ENCODE assay signal across 8 mouse cellular contexts in the genomic region with DNA sequence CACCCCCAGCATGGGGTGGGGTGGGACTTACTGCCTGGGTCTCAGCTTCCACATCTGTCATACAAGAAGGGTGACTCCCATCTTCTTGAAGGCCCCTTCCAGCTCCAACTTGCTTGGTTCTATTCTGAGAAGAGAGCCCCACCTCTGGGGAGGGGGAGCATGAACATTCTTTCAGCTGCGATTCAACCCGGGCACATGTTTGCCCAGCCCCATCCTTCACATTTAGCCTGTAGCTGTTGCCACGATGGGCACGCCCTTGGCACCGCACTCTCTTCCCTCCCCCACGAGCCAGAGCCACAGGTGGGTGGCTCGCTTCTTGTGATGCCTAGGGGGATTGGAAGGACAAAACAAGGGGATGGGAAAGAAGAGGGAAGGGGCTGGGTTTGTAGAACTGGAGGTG. TPM values are rescaled to one million over a fixed set of nuclear protein-coding genes. Genes with fewer than 3 reads are reported as not detected.
A peak's percentile ranks its signal among the peaks of the same experiment; 100 is the strongest.
DNase-seq lines count a peak whose midpoint lies in the region; ATAC-seq and TF ChIP-seq lines count a peak whose summit lies in the region.
"Had no signal": no experiment of that assay in that cellular context is flagged by ENCODE, and none has a peak within 500 bp of the region (broad histone marks: within the 10 kb centered on the region; RNA-seq: fewer than 3 reads in every experiment).

No protein-coding gene starts in this region.

- TF ChIP-seq POLR2A in limb, embryonic 14.5 days (IDR thresholded peaks at IDR 0.05; ENCODE audit: borderline replicate concordance, extremely low read depth, insufficient read depth, insufficient read length): no peak

- no peak overlapping the region for H3K27ac ChIP-seq in kidney, embryonic 15.5 days
- H3K27ac ChIP-seq in embryonic facial prominence, embryonic 10.5 days (replicated peaks): peak overlapping the region; percentile 90
- H3K27ac ChIP-seq in embryonic facial prominence, embryonic 15.5 days (replicated peaks): peak overlapping the region; percentile 88
- H3K27ac ChIP-seq in limb, embryonic 14.5 days (replicated peaks; ENCODE audit: low read depth, low read length): no peak overlapping the region

- H3K27me3 ChIP-seq in kidney, embryonic 15.5 days: peaks cover 83% of the 10 kb centered on the region
- H3K27me3 ChIP-seq in embryonic facial prominence, embryonic 10.5 days (replicated peaks; ENCODE audit: low read depth, poor library complexity, severe bottlenecking): peaks cover 60% of the 10 kb centered on the region
- no peaks in the 10 kb centered on the region for H3K27me3 ChIP-seq in embryonic facial prominence, embryonic 15.5 days
- no peaks in the 10 kb centered on the region for H3K27me3 ChIP-seq in limb, embryonic 14.5 days (ENCODE audit: control insufficient read depth, insufficient read depth, low read length)

- no peaks in the 10 kb centered on the region for H3K36me3 ChIP-seq in kidney, embryonic 15.5 days
- H3K36me3 ChIP-seq in embryonic facial prominence, embryonic 10.5 days (replicated peaks): no peaks in the 10 kb centered on the region
- no peaks in the 10 kb centered on the region for H3K36me3 ChIP-seq in embryonic facial prominence, embryonic 15.5 days
- no peaks in the 10 kb centered on the region for H3K36me3 ChIP-seq in limb, embryonic 14.5 days (ENCODE audit: control insufficient read depth, insufficient read depth, low read length)

- no peak for DNase-seq in kidney, postnatal 25 days
- DNase-seq in embryonic facial prominence, embryonic 10.5 days (ENCODE audit: low spot score): no peak
- no peak for DNase-seq in limb, embryonic 14.5 days (ENCODE audit: low spot score)
- DNase-seq in retina, postnatal 1 day: no peak

- H3K4me3 ChIP-seq in kidney, embryonic 15.5 days (replicated peaks): no peak overlapping the region
- peak overlapping the region; percentile 61; the same call in 1 of the 2 replicates for H3K4me3 ChIP-seq in embryonic facial prominence, embryonic 10.5 days
- no peak overlapping the region for H3K4me3 ChIP-seq in embryonic facial prominence, embryonic 15.5 days (replicated peaks)
- no peak overlapping the region for H3K4me3 ChIP-seq in limb, embryonic 14.5 days (replicated peaks; ENCODE audit: low read length)

- peak overlapping the region; percentile 92 for H3K4me2 ChIP-seq in kidney, embryonic 15.5 days
- peak overlapping the region; percentile 89; the same call in 1 of the 2 replicates for H3K4me2 ChIP-seq in embryonic facial prominence, embryonic 15.5 days (replicated peaks)
- 0 out of 2 replicates have a peak overlapping the region, but pooled peaks have one; percentile 6 for H3K4me2 ChIP-seq in limb, embryonic 14.5 days (replicated peaks; ENCODE audit: low read depth, low read length, severe bottlenecking)

- ATAC-seq in kidney, embryonic 15.5 days (replicated peaks; ENCODE audit: low FRiP score): no peak
- peak; percentile 21; the same call in 1 of the 2 replicates for ATAC-seq in embryonic facial prominence, embryonic 15.5 days (ENCODE audit: insufficient number of reproducible peaks, low FRiP score, low TSS enrichment, low read depth)
- ATAC-seq in limb, embryonic 14.5 days (ENCODE audit: low FRiP score, low read depth): no peak
- no peak for ATAC-seq in erythroid progenitor cell, adult 5-6 weeks (replicated peaks; ENCODE audit: low FRiP score, poor library complexity, severe bottlenecking)

- no peaks in the 10 kb centered on the region for H3K9me3 ChIP-seq in kidney, embryonic 15.5 days (replicated peaks)
- no peaks in the 10 kb centered on the region for H3K9me3 ChIP-seq in embryonic facial prominence, embryonic 10.5 days
- H3K9me3 ChIP-seq in embryonic facial prominence, embryonic 15.5 days (replicated peaks): no peaks in the 10 kb centered on the region
- no peaks in the 10 kb centered on the region for H3K9me3 ChIP-seq in limb, embryonic 14.5 days (ENCODE audit: control insufficient read depth, low read length)

- H3K4me1 ChIP-seq in kidney, embryonic 15.5 days: peaks cover 62% of the 10 kb centered on the region
- H3K4me1 ChIP-seq in embryonic facial prominence, embryonic 10.5 days: peaks cover 90% of the 10 kb centered on the region
- peaks cover 76% of the 10 kb centered on the region for H3K4me1 ChIP-seq in embryonic facial prominence, embryonic 15.5 days
- H3K4me1 ChIP-seq in limb, embryonic 14.5 days (ENCODE audit: control insufficient read depth, insufficient read depth, low read length): peaks cover 70% of the 10 kb centered on the region

- H3K9ac ChIP-seq in kidney, embryonic 15.5 days: no peak overlapping the region
- H3K9ac ChIP-seq in embryonic facial prominence, embryonic 15.5 days: no peak overlapping the region
- no peak overlapping the region for H3K9ac ChIP-seq in limb, embryonic 14.5 days (ENCODE audit: low read depth, low read length, severe bottlenecking)

- WGBS in kidney, embryonic 15.5 days: 18% methylated on average over 7 of the region's 7 CpGs
- WGBS in embryonic facial prominence, embryonic 10.5 days: 13% methylated on average over 7 of the region's 7 CpGs
- WGBS in embryonic facial prominence, embryonic 15.5 days: 11% methylated on average over 7 of the region's 7 CpGs
- WGBS in limb, embryonic 14.5 days: 20% methylated on average over 7 of the region's 7 CpGs

RNA-seq across cellular contexts. Expression of a gene that starts 40.8 kb away (rescaled TPM):
- polyA plus RNA-seq in kidney, embryonic 15.5 days (2015; fragmentation: Nextera tagmentation; extraction: Ambion mirVana): 17.2 and 18.7 TPM in 2 replicates
- 32.0 and 38.6 TPM in 2 replicates for polyA plus RNA-seq in embryonic facial prominence, embryonic 10.5 days (2016; fragmentation: Nextera tagmentation; extraction: Ambion mirVana)
- polyA plus RNA-seq in embryonic facial prominence, embryonic 15.5 days (2015; fragmentation: Nextera tagmentation; extraction: Ambion mirVana): 50.7 and 53.3 TPM in 2 replicates
- 70.9 and 96.8 TPM in 2 replicates for polyA plus RNA-seq in limb, embryonic 14.5 days (2012; rRNA removed)
- polyA plus RNA-seq in limb, embryonic 14.5 days (2014; fragmentation: Nextera tagmentation; extraction: Ambion mirVana): 37.0 and 42.1 TPM in 2 replicates
- not detected in 2 replicates for total RNA-seq in erythroid progenitor cell, adult 5-6 weeks (2015; ENCODE audit: low replicate concordance)
- not detected in 2 replicates for total RNA-seq in erythroid progenitor cell, adult 5-6 weeks (2017; ENCODE audit: low replicate concordance)
- total RNA-seq: common myeloid progenitor, adult 5-6 weeks had no signal

Comparison
In these comparisons a context has a peak if more than half of its experiments do, and no peak if none do; other contexts are left out.
1. H3K27ac ChIP-seq: peak in embryonic facial prominence, embryonic 10.5 days (single experiment) and embryonic facial prominence, embryonic 15.5 days (single experiment); none in kidney, embryonic 15.5 days (single experiment) and limb, embryonic 14.5 days (single experiment).
2. H3K4me2 ChIP-seq: peak in every context shown above with its lines; median percentile 92 in kidney, embryonic 15.5 days; 89 in embryonic facial prominence, embryonic 15.5 days; 6 in limb, embryonic 14.5 days.